Mouse (Mus musculus) mesoderm, embryonic 11.5 days (tissue): ENCODE measurements around the gene Ankrd17.
A peak's percentile ranks its signal among the peaks of the same experiment; 100 is the strongest.

Experiments used
- DNase-seq: peaks from one replicate; pipeline ENCODE4 v3.0.0-alpha.2; 2012; ENCODE audit warnings: low read depth, low spot score

Ankrd17 gene

GRCm38 (mm10) chr5:90366121-90367066 lies at the start of gene Ankrd17:
Ankrd17 (minus strand) TSS chr5:90366577.
- DNase-seq = peak; percentile 93

GRCm38 (mm10) chr5:90414925-90415295 lies 48.5 kb upstream of the Ankrd17 start:
- DNase-seq = no peak

DNA sequence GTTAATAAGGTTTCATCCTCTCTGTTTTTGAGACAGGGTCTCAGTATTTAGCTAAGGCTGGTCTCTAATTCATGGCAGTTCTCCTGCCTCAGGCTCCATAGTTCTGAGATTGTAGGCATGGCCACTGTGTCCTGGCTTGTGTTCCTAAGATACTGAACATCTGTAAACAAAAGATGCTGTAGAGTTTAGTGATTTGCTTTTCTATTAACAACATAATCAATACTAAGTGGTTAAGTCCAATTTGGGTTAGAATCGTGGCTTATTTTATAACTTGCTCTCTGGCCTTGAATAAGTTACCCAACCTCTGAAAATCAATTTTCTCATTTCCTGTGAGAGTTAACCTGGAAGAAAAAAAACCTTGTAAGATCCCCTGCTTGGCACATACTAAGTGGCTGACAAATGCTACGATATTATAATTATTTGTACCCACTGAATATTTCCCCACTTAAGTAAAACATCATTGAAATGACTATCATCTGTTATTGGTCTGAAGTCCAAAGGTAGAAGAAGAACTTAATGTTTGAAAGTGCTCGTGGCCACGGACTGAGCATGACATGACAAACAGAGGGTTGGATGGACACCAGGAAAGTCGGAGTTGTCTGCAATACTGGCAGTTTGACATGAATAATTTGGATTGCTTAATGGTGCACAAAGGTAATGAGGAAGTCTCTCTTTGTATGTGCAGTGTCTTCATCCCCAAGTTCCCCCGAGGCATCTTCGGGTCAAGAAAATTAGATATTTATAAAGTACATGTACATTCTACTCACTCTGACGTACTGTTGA lies 48.0 kb upstream of the Ankrd17 start:
- no peak for DNase-seq

DNA sequence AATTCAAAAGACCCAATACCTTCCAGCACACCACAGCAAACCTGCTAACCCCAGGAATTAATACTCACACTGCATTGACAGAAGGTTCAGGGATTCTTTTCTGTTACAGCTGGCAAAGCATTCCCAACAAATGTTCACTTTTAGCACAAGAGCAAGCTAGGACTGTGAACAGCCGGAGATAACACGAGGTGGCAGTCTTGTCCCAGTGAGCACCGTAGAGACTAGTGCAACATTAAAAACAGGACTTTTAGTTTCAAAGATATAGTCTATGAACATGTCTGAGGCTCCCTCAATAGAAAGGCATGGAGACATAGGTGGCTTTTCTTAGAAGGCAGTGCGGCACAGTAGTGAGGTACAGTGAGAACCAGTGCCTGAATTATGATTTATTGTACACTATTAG lies 38.8 kb upstream of the Ankrd17 start:
- DNase-seq = no peak

DNA sequence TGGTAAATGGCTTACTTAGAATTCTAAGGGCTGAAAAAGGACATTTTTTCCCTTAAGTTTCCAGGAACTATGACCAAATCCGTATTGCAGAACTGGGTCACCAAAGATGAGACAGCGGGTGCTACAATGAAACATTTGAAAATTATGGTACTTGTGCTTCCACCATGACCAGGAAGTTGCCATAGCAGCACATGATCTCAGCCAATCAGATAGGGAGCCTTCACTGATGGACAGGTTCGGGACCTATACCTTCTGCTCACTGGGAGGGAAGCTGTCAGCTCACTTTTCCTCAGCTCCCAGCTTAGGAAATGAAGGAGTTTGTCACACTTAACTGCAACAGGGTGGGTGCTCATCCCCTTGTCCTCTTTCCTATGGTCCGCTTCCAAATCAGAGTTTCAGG lies 30.4 kb upstream of the Ankrd17 start:
- DNase-seq = no peak

DNA sequence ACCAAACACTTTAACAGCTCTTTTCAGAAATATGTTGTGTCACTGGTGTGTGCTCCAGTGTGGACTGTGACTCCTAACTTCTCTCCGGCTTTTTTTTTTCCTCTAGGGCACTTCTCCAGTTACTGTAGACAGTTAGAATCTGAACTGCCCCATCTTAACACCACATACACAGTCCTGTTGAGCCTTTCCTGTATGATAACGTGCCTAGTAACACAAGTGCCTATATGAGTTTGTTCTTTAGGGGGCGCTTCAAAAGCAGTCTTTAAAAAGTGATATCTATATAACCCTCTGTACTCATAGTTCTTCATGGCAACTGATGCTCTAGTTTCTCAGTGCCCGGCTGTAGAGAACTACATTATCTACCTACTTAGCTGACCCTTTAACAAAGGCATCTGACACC lies 27.9 kb upstream of the Ankrd17 start:
- no peak for DNase-seq

DNA sequence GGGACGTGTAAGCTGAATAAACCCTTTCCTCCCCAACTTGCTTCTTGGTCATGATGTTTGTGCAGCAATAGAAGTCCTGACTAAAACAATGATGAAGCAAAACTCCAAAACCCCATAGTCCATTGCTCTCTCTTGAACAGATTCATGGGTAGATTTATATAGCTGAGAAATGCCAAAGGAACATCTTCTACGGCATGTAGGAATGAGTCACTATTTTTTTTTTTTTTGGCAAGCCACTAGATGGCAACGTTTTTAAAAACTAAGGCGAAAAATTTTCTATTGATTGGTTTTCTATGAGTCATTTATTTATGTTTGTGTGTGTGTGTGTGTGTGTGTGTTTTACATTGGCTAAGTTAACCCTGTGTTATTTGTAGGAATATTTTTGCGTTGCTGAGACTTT lies 27.4 kb upstream of the Ankrd17 start:
- DNase-seq = no peak

GRCm38 (mm10) chr5:90383080-90383479 lies 16.7 kb upstream of the Ankrd17 start:
- no peak for DNase-seq

- no peak for DNase-seq
Observed at GRCm38 (mm10) chr5:90381458-90381857, 15.1 kb upstream of the Ankrd17 start.

- no peak for DNase-seq
Observed at GRCm38 (mm10) chr5:90373708-90374107, 7.3 kb upstream of the Ankrd17 start.

GRCm38 (mm10) chr5:90370401-90370800 lies 4.0 kb upstream of the Ankrd17 start:
- DNase-seq = no peak

GRCm38 (mm10) chr5:90367067-90367303 lies 608 bp upstream of the Ankrd17 start, which contains the start of gene Gm9958:
Gm9958 (plus strand) TSS chr5:90367204.
- DNase-seq = no peak

DNA sequence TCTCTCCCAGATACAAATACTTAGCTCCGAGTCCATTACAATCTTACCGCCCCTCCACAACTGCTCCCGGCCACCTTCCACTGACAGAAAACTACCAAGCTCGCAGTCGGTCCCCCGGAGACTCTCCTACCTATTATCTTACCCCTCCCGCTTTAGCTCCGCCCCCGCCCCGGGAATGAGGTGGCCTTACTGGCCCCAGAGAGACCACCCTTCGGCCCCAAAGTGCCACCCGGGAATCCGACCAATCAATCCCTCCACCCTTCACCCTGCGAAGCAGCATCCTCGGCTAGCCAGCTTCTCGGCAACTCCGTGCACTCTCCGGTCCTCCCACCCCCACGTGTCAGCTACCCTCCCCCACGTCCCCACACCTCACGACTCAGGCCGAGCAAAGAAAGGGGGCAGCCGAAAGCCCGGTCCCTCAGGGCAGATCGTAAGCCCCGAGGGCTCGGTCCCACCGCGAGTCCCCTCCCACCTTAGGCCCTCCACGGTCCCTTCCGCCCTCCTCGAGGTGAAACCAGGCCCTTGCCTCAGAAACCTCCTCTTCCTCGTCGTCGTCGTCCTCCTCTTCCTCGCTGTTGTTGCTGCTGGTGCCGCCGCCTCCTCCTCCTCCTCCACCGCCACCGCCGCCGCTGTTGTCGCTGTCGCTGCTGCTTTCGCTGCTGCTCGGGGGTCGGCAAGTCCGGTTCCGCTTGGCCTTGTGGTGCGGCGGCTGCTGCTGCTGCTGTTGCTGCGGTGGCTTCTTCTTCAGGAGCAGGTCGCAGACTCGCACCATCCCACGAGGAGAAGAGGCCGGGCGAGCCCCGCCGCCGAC lies 1.0 kb downstream of the Ankrd17 start:
- DNase-seq = peak; percentile 69

- peak; percentile 53 for DNase-seq
Observed at GRCm38 (mm10) chr5:90364526-90364925, 1.9 kb downstream of the Ankrd17 start.

DNA sequence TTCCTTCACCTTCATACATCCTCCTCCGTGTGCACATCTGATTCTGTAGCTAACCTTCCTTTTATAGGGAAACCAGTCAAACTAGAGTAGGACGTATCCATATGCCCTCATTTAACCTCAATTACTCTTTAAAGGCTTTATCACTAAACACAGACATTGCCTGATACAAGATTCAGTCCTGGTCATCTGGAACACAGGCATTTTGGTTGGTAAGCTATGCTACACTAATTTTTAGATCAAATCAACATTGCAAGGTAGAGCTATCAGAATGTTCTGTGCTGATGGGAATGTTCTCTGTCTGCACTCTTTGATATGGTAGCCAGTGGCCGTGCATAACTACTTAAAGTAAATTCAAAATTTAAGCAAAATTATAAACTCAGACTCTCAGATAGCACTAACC lies 10.6 kb downstream of the Ankrd17 start:
- DNase-seq = no peak

DNA sequence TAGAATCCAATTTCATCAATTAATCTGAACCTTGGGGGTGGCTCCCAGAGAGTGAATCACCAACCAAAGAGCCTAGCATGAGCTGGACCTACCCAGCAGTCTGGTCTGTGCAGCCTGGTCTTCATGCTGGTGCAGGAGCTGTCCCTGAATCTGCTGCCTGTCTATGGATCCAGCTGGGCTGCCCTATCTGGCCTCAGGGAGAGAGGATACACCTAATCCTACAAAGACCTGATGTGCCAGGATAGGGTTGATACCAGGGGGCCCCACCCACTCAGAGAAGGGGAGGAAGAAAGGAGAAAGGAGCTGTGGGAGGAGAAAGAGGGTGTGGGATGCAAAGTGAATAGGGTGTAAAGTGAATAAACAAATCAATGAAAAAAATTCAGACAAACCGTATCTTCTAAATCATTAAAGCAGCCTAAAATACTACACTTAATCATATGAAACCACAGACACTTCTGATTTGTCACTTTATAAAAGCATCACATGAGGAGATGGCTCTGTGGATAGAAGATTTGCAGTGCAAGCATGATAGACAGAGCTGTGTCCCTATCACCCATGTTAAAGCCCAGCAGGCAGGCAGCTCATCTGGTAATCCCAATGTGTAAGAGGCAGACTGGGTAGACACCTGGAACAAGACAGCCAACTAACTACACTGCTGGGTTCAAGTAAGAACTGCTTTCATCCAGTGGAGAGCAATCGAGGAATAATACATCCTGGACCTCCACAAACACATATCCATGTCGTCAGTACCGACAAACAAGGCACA lies 12.6 kb downstream of the Ankrd17 start:
- DNase-seq = no peak

DNA sequence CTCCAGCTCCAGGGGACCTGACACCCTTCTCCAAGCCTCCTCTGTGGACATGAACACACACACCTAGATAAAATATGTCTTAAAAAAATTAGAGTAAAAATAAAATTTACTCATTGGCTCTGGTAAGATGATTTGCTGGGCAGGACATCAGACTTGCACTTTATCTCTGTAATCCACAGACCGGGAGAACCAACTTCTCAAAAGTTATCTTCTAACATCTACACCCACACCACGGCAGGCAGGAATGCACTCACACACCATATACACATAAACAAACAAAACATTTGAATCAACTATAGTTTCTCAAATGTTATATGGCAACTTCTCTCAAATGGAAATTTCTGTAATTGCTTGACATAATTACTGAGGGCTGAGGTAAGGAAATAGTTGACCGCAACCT lies 19.5 kb downstream of the Ankrd17 start:
- DNase-seq = no peak

DNA sequence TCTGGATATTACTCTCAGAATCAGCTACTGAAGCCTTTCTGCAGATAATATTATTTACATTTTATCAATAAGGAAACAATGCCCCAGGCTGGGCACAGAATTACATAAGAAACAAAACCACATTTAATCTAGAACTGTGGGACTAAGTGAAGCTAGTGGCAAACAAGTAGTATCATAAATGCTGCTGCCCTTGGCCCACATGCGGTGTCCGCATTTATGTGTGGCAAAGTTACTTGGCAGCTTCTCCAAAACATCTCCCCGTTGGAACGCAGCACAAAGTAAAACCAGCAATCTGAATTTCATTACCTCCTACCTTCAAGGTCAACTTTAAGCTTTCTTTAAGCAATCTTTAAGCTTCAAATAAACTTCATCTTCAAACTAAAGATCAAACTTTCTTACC lies 25.5 kb downstream of the Ankrd17 start:
- no peak for DNase-seq

GRCm38 (mm10) chr5:90339953-90340343 lies 26.4 kb downstream of the Ankrd17 start:
- no peak for DNase-seq

DNA sequence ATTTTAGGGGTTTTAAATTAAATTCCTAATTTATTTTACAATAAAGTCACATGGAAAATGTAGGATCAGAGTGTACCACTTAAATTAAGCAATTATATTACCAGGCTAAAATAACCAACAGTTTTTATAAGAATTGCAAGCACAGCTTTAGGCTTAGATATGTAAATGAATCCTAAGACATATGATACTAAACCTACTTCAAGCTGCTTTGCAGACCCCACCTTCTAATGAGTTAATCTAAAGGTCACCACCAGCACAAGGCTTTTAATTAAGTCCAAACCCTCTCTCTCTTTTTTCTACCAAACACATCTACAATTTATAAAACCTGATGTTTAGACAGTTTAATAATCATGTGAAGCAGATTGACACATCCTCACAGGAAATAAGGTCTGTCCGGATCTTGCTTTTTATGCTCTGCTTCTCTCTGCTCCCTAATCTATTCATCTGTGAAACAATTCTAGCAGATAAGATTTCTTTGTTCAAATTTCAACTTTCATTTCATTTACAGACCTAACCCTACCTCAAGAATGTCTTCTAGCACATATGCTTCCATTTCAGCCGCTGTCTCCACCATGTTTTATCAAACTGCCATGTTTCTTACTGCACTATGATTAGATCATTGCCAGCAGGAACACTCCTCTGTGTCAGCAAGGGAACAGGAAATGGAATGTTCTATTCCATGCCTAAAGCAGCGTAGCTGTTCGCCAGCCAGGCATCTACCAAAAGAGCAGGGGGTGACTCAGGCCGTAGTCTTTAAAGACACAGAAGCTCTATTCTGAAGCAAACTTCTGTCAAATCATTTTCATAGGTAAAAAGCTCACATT lies 27.0 kb downstream of the Ankrd17 start:
- peak; percentile 55 for DNase-seq
